Mouse (Mus musculus) neural tube, embryonic 12.5 days (tissue): Measurements from ENCODE around the gene Sin3b. TPM values are rescaled to one million over a fixed set of nuclear protein-coding genes. Genes with fewer than 3 reads are reported as not detected.

Experiments used
- microRNA-seq: library from miRNA; unstranded; fragments of <30 nt; microRNA quantifications from one replicate; pipeline ENCODE4, GENCODE M21; 2017
- polyA plus RNA-seq: library from polyadenylated mRNA; unstranded; fragments of >200 nt; fragmentation: Nextera tagmentation; extraction: Ambion mirVana; gene quantifications from 2 replicates; pipeline ENCODE4 v1.2.1, GENCODE M21; 2016

Sin3b gene
- polyA plus RNA-seq, 1 experiment from 2014 or later = 142 TPM

Small RNAs within 50 kb of the gene (microRNA-seq; reads per million reads assigned to microRNA genes)
- gene Gm26237 = not detected

Other genes starting within 250 kb of the Sin3b start
- 59.4 and 73.2 TPM in 2 replicates for gene Cherp, start 248.1 kb upstream of the Sin3b start, polyA plus RNA-seq
- gene Slc35e1, start 230.7 kb upstream of the Sin3b start, polyA plus RNA-seq = 22.3 and 22.6 TPM in 2 replicates
- gene Med26, start 175.0 kb upstream of the Sin3b start, polyA plus RNA-seq = 18.8 and 19.6 TPM in 2 replicates
- 129 and 130 TPM in 2 replicates for gene Smim7, start 152.2 kb upstream of the Sin3b start, polyA plus RNA-seq
- gene Tmem38a, start 151.2 kb upstream of the Sin3b start, polyA plus RNA-seq = 16.4 and 16.7 TPM in 2 replicates
- gene Nwd1, start 76.6 kb upstream of the Sin3b start, polyA plus RNA-seq = 0.35 and 0.42 TPM in 2 replicates
- 1.1 and 1.2 TPM in 2 replicates for gene F2rl3, start 38.6 kb downstream of the Sin3b start, polyA plus RNA-seq